Mouse (Mus musculus): ENCODE results near the gene Slc5a4b. TPM values are rescaled to one million over a fixed set of nuclear protein-coding genes. Genes with fewer than 3 reads are reported as not detected.

The Slc5a4b gene
- polyA plus RNA-seq (2012; fragmentation: generic; extraction: Trizol) = not detected

- Histone ChIP-seq H3K36me3 (ENCODE audit: control insufficient read depth, insufficient read depth) (no peaks in the 10 kb centered on the region), H3K4me2 (ENCODE audit: low read depth) (no peak within 1 kb of the TSS), H3K27me3 (ENCODE audit: control insufficient read depth, insufficient read depth, insufficient read length) (peaks cover 6% of the 10 kb centered on the region), H3K4me3 (no peak within 1 kb of the TSS), H3K79me2 (ENCODE audit: control insufficient read depth, insufficient read depth) (no peaks in the 10 kb centered on the region), H3ac (ENCODE audit: control insufficient read depth, insufficient read length) (no peak within 1 kb of the TSS)
- TF ChIP-seq POLR2A (IDR thresholded peaks at IDR 0.05; ENCODE audit: insufficient read length, low read depth) (no peak), CEBPB (IDR thresholded peaks at IDR 0.05; ENCODE audit: insufficient read depth, poor library complexity, severe bottlenecking) (no peak), TCF12 (IDR thresholded peaks at IDR 0.05; ENCODE audit: insufficient read depth, poor library complexity, severe bottlenecking) (no peak), TCF3 (IDR thresholded peaks at IDR 0.05; ENCODE audit: insufficient read length, low read depth) (no peak), MYOG (IDR thresholded peaks at IDR 0.05; ENCODE audit: control insufficient read depth in 1 of 3, insufficient read depth in 1 of 3, insufficient read length in 2 of 3, low read depth in 2 of 3) (no peak), USF1 (IDR thresholded peaks at IDR 0.05; ENCODE audit: low read depth) (no peak), REST (IDR thresholded peaks at IDR 0.05; ENCODE audit: insufficient read depth, insufficient read length) (no peak), E2F4 (IDR thresholded peaks at IDR 0.05; ENCODE audit: insufficient read depth) (no peak), SRF (IDR thresholded peaks at IDR 0.05; ENCODE audit: control insufficient read depth, insufficient read length, low read depth) (no peak), MYOD1 (IDR thresholded peaks at IDR 0.05; ENCODE audit: control insufficient read depth in 1 of 3, insufficient read length in 2 of 3, low read depth in 2 of 3) (no peak), MAX (IDR thresholded peaks at IDR 0.05; ENCODE audit: low read depth) (no peak)
These were observed at the start of gene Slc5a4b for GRCm38 (mm10) chr10:76110861-76111260. Gene Slc5a4b, minus strand, starts transcription at chr10:76110961.

- H3K27me3 ChIP-seq (ENCODE audit: control insufficient read depth, insufficient read depth, insufficient read length) = peaks cover 11% of the 10 kb centered on the region
- no peak overlapping the region for H3K4me2 ChIP-seq (ENCODE audit: low read depth)
- no peaks in the 10 kb centered on the region for H3K36me3 ChIP-seq (ENCODE audit: control insufficient read depth, insufficient read depth)
- no peaks in the 10 kb centered on the region for H3K79me2 ChIP-seq (ENCODE audit: control insufficient read depth, insufficient read depth)
- no peak overlapping the region for H3K4me3 ChIP-seq
- no peak overlapping the region for H3ac ChIP-seq (ENCODE audit: control insufficient read depth, insufficient read length)
- no peak for TF ChIP-seq MYOG (IDR thresholded peaks at IDR 0.05; ENCODE audit: control insufficient read depth in 1 of 3, insufficient read depth in 1 of 3, insufficient read length in 2 of 3, low read depth in 2 of 3)
- TF ChIP-seq CEBPB (IDR thresholded peaks at IDR 0.05; ENCODE audit: insufficient read depth, poor library complexity, severe bottlenecking) = no peak
- no peak for TF ChIP-seq MYOD1 (IDR thresholded peaks at IDR 0.05; ENCODE audit: control insufficient read depth in 1 of 3, insufficient read length in 2 of 3, low read depth in 2 of 3)
- no peak for TF ChIP-seq TCF3 (IDR thresholded peaks at IDR 0.05; ENCODE audit: insufficient read length, low read depth)
- no peak for TF ChIP-seq POLR2AphosphoS2 (IDR thresholded peaks at IDR 0.05; ENCODE audit: insufficient read length, low read depth)
- no peak for TF ChIP-seq POLR2A (IDR thresholded peaks at IDR 0.05; ENCODE audit: insufficient read length, low read depth)
- no peak for TF ChIP-seq TCF12 (IDR thresholded peaks at IDR 0.05; ENCODE audit: insufficient read depth, poor library complexity, severe bottlenecking)
- no peak for TF ChIP-seq SRF (IDR thresholded peaks at IDR 0.05; ENCODE audit: control insufficient read depth, insufficient read length, low read depth)
- no peak for TF ChIP-seq USF1 (IDR thresholded peaks at IDR 0.05; ENCODE audit: low read depth)
- TF ChIP-seq E2F4 (IDR thresholded peaks at IDR 0.05; ENCODE audit: insufficient read depth) = no peak
These were observed 47.2 kb upstream of the Slc5a4b start for GRCm38 (mm10) chr10:76158009-76158408.

- no peak for TF ChIP-seq REST (IDR thresholded peaks at IDR 0.05; ENCODE audit: insufficient read depth, insufficient read length)
- TF ChIP-seq MYOG (IDR thresholded peaks at IDR 0.05; ENCODE audit: control insufficient read depth in 1 of 3, insufficient read depth in 1 of 3, insufficient read length in 2 of 3, low read depth in 2 of 3) = no peak
- TF ChIP-seq SRF (IDR thresholded peaks at IDR 0.05; ENCODE audit: control insufficient read depth, insufficient read length, low read depth) = no peak
- no peak for TF ChIP-seq MYOD1 (IDR thresholded peaks at IDR 0.05; ENCODE audit: control insufficient read depth in 1 of 3, insufficient read length in 2 of 3, low read depth in 2 of 3)
- TF ChIP-seq TCF12 (IDR thresholded peaks at IDR 0.05; ENCODE audit: insufficient read depth, poor library complexity, severe bottlenecking) = no peak
- Histone ChIP-seq H3K27me3 (ENCODE audit: control insufficient read depth, insufficient read depth, insufficient read length) (peaks cover 11% of the 10 kb centered on the region), H3K4me3 (no peak overlapping the region), H3K79me2 (ENCODE audit: control insufficient read depth, insufficient read depth) (no peaks in the 10 kb centered on the region), H3K36me3 (ENCODE audit: control insufficient read depth, insufficient read depth) (no peaks in the 10 kb centered on the region), H3K4me2 (ENCODE audit: low read depth) (no peak overlapping the region), H3ac (ENCODE audit: control insufficient read depth, insufficient read length) (no peak overlapping the region)
These were observed 46.8 kb upstream of the Slc5a4b start for GRCm38 (mm10) chr10:76157528-76157927.

- Histone ChIP-seq H3K27me3 (ENCODE audit: control insufficient read depth, insufficient read depth, insufficient read length) (peaks cover 11% of the 10 kb centered on the region), H3K36me3 (ENCODE audit: control insufficient read depth, insufficient read depth) (no peaks in the 10 kb centered on the region), H3ac (ENCODE audit: control insufficient read depth, insufficient read length) (no peak overlapping the region), H3K4me3 (no peak overlapping the region), H3K79me2 (ENCODE audit: control insufficient read depth, insufficient read depth) (no peaks in the 10 kb centered on the region), H3K4me2 (ENCODE audit: low read depth) (no peak overlapping the region)
- TF ChIP-seq MYOG (IDR thresholded peaks at IDR 0.05; ENCODE audit: control insufficient read depth in 1 of 3, insufficient read depth in 1 of 3, insufficient read length in 2 of 3, low read depth in 2 of 3) (no peak), MAX (IDR thresholded peaks at IDR 0.05; ENCODE audit: low read depth) (no peak), SRF (IDR thresholded peaks at IDR 0.05; ENCODE audit: control insufficient read depth, insufficient read length, low read depth) (no peak), USF1 (IDR thresholded peaks at IDR 0.05; ENCODE audit: low read depth) (no peak), REST (IDR thresholded peaks at IDR 0.05; ENCODE audit: insufficient read depth, insufficient read length) (no peak), MYOD1 (IDR thresholded peaks at IDR 0.05; ENCODE audit: control insufficient read depth in 1 of 3, insufficient read length in 2 of 3, low read depth in 2 of 3) (no peak), TCF3 (IDR thresholded peaks at IDR 0.05; ENCODE audit: insufficient read length, low read depth) (no peak), CEBPB (IDR thresholded peaks at IDR 0.05; ENCODE audit: insufficient read depth, poor library complexity, severe bottlenecking) (no peak), POLR2A (IDR thresholded peaks at IDR 0.05; ENCODE audit: insufficient read length, low read depth) (no peak), TCF12 (IDR thresholded peaks at IDR 0.05; ENCODE audit: insufficient read depth, poor library complexity, severe bottlenecking) (no peak), E2F4 (IDR thresholded peaks at IDR 0.05; ENCODE audit: insufficient read depth) (no peak), POLR2AphosphoS2 (IDR thresholded peaks at IDR 0.05; ENCODE audit: insufficient read length, low read depth) (no peak)
These were observed 45.1 kb upstream of the Slc5a4b start for GRCm38 (mm10) chr10:76155911-76156310.

GRCm38 (mm10) chr10:76147278-76147677 lies 36.5 kb upstream of the Slc5a4b start, which contains the start of gene Slc5a4a:
Gene Slc5a4a, plus strand, starts transcription at chr10:76147451.
- no peak within 1 kb of the TSS for H3K4me2 ChIP-seq (ENCODE audit: low read depth)
- no peaks in the 10 kb centered on the region for H3K79me2 ChIP-seq (ENCODE audit: control insufficient read depth, insufficient read depth)
- H3ac ChIP-seq (ENCODE audit: control insufficient read depth, insufficient read length) = no peak within 1 kb of the TSS
- TF ChIP-seq SRF (IDR thresholded peaks at IDR 0.05; ENCODE audit: control insufficient read depth, insufficient read length, low read depth) (no peak), MYOD1 (IDR thresholded peaks at IDR 0.05; ENCODE audit: control insufficient read depth in 1 of 3, insufficient read length in 2 of 3, low read depth in 2 of 3) (no peak), TCF12 (IDR thresholded peaks at IDR 0.05; ENCODE audit: insufficient read depth, poor library complexity, severe bottlenecking) (no peak), MYOG (IDR thresholded peaks at IDR 0.05; ENCODE audit: control insufficient read depth in 1 of 3, insufficient read depth in 1 of 3, insufficient read length in 2 of 3, low read depth in 2 of 3) (no peak), POLR2A (IDR thresholded peaks at IDR 0.05; ENCODE audit: insufficient read length, low read depth) (no peak), MAX (IDR thresholded peaks at IDR 0.05; ENCODE audit: low read depth) (no peak), CEBPB (IDR thresholded peaks at IDR 0.05; ENCODE audit: insufficient read depth, poor library complexity, severe bottlenecking) (no peak), REST (IDR thresholded peaks at IDR 0.05; ENCODE audit: insufficient read depth, insufficient read length) (no peak), USF1 (IDR thresholded peaks at IDR 0.05; ENCODE audit: low read depth) (no peak), E2F4 (IDR thresholded peaks at IDR 0.05; ENCODE audit: insufficient read depth) (no peak), POLR2AphosphoS2 (IDR thresholded peaks at IDR 0.05; ENCODE audit: insufficient read length, low read depth) (no peak), TCF3 (IDR thresholded peaks at IDR 0.05; ENCODE audit: insufficient read length, low read depth) (no peak)
- no peaks in the 10 kb centered on the region for H3K27me3 ChIP-seq (ENCODE audit: control insufficient read depth, insufficient read depth, insufficient read length)
- no peaks in the 10 kb centered on the region for H3K36me3 ChIP-seq (ENCODE audit: control insufficient read depth, insufficient read depth)
- no peak within 1 kb of the TSS for H3K4me3 ChIP-seq
